Mouse (Mus musculus) inflammation-experienced regulatory T-cells, adult 16 weeks (primary cell): Measurements from ENCODE around the gene Zfp422. TPM values are rescaled to one million over a fixed set of nuclear protein-coding genes. Genes with fewer than 3 reads are reported as not detected.

ENCODE experiments used
- polyA plus RNA-seq: library from polyadenylated mRNA; unstranded; fragments of 100-300 nt; shearing (Covaris generic); gene quantifications from one replicate; pipeline ENCODE4 v1.2.1, GENCODE M21; 2017

Zfp422 gene
- polyA plus RNA-seq = 33.8 TPM

GRCm38 (mm10) chr6:116628539-116629171 lies at the start of gene Zfp422:
TSS of gene Zfp422 (minus strand) at chr6:116628999.

GRCm38 (mm10) chr6:116673471-116674282 lies 44.9 kb upstream of the Zfp422 start, which contains the start of gene Rassf4:
TSS of gene Rassf4 (minus strand) at chr6:116673952.

DNA sequence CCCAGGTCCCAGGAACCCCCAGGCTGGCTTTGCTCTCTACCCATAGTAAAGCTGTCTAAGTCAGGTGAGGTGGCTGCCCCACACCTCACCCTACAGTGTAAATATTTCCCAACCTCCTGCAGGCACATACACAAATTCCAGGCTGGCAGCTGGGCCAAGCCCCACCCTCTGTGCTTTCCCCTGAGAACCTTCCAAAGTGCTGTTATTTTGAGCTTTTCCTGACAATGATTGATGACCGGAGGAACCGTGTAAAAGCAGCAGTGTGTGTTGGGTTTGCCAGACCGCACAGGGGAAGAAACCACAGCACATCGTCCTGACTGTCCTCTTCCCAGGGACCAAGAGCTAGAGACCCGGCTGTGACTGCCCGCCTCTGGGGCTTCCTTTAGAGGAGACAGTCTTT lies 21.6 kb upstream of the Zfp422 start, which contains the start of gene Depp1:
Gene Depp1, plus strand, starts transcription at position 204 of the 400 bp plus-strand sequence.

GRCm38 (mm10) chr6:116584095-116584494 lies 44.7 kb downstream of the Zfp422 start, which contains the start of gene Olfr215:
TSS of gene Olfr215 (minus strand) at chr6:116584195.

Other genes starting within 250 kb of the Zfp422 start
- gene Alox5, start 167.8 kb downstream of the Zfp422 start, polyA plus RNA-seq = not detected
- not detected for gene Olfr211, start 139.9 kb downstream of the Zfp422 start, polyA plus RNA-seq
- gene Olfr212, start 122.5 kb downstream of the Zfp422 start, polyA plus RNA-seq = 0.11 TPM
- gene Olfr213, start 90.5 kb downstream of the Zfp422 start, polyA plus RNA-seq = not detected
- gene Gm5580, start 77.9 kb downstream of the Zfp422 start, polyA plus RNA-seq = not detected
- gene Olfr214, start 74.8 kb downstream of the Zfp422 start, polyA plus RNA-seq = not detected
- gene Olfr215, start 44.8 kb downstream of the Zfp422 start, polyA plus RNA-seq = not detected
- gene Depp1, start 21.6 kb upstream of the Zfp422 start, polyA plus RNA-seq = not detected
- 2.8 TPM for gene Rassf4, start 45.0 kb upstream of the Zfp422 start, polyA plus RNA-seq
- 0.05 TPM for gene Tmem72, start 87.9 kb upstream of the Zfp422 start, polyA plus RNA-seq